Mouse (Mus musculus) heart, adult 9 months (tissue): ENCODE measurements around the gene Tmem258.
A peak's percentile ranks its signal among the peaks of the same experiment; 100 is the strongest.
"Not testable (repeated sequence)": the region's sequence is repeated elsewhere in the genome, so short reads cannot be mapped to it uniquely, and the experiment has no call there.

Experiments
- DNase-seq, 2 experiments: peaks; one replicate each; pipeline ENCODE4 v3.0.0; 2022; ENCODE audit warnings: low spot score in 2 of 2

Tmem258 gene

DNA sequence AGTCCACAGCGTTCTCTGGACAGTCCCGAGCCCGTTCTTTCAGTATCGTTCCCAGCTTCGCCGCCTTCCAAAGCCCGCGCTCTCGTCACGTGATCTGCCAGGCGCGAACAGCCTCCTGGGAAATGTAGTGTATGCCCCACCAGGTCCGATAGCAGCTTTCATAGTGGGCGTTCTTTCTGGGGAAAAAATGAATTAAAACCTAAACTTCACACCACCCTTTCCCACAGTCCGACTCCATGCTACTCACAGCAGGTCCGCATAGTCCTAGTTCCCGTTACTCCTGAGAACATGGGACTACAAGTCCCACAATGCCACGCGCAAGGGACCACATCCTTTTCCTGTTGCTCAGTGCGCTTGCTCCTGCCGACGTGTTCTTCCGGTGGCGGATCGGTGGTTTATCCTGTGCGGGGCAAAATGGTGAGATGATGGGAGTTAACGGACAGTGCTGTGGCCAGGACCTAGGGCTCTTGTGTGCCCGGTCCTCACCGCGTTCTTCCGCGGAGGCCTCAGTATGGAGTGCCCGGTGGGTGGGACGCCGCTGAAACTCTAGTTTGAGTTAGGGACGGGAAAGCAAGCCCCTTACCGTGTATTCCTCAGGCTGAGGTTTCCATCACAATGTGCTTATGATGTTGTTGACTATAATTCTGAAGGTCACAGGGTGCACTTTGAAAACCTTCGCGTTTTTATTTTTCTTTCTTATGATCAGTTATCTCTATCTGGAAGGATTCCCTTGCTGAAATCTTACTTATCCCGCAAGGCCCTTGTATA lies at the start of gene Tmem258, which contains the start of gene Fen1:
Gene Tmem258, plus strand, starts transcription at position 167 of the 768 bp plus-strand sequence.
Gene Fen1, minus strand, starts transcription at position 322 of the 768 bp plus-strand sequence.
- peak; percentile 88 to 95 for DNase-seq

DNA sequence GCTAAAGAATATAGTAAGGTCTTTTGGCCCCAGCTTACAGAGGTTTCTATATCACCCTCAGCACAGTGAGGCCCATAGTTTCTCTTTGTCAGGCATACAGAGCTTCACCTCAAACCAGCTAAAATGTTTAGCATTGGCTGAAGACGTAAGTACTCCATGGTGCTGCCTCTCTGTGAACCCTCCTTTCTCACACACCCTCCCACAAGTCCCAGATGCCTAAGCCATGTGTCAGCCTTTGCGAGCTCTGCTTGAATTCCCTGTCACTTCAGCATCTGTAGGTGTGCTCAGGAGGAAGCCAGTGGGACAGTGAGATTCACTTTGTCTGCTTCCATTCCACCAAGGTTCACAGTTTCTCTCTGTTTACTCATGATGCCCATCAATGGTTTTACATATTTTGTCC lies 46.1 kb upstream of the Tmem258 start:
- no peak for DNase-seq

DNA sequence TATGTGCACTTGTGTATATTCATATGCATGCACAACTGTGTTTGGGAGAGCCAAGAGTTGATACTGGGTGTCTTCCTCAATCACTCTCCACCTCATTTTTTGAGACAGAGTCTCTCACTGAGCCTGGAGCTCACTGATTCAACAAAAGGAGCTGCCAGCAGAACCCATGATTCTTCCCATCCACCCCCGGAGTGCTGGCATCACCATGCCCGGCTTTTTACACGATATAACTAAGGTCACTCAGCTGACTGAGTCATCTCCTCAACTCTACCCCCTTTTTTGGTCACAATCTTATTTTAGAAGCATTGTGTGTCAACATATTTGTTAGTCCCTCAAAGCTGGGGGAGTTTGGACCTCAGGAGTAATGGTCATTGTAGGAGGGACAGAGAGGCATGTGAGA lies 39.9 kb upstream of the Tmem258 start:
- no peak for DNase-seq

- DNase-seq, result not testable (repeated sequence)
Observed at GRCm38 (mm10) chr19:10165928-10166327, 37.9 kb upstream of the Tmem258 start.

DNA sequence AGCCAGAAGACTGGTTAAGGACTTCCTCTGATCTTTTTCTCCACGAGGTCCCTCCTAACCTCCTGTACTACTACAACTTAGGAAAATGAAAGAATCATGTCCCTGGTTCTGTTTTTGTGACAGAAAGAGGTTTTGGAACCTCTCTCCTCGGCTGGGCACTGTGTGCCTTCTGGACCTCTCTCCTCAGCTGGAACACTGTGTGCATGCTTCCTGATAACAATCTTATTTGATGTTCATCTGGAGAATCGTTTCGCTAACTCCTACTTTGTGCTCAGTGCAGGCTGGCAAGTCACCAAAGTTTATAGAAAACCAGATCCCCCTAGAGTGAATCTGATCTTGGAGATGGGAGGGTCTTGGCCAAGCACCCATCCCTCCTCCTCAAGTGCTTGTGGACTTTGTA lies 36.7 kb upstream of the Tmem258 start:
- DNase-seq, result no peak

DNA sequence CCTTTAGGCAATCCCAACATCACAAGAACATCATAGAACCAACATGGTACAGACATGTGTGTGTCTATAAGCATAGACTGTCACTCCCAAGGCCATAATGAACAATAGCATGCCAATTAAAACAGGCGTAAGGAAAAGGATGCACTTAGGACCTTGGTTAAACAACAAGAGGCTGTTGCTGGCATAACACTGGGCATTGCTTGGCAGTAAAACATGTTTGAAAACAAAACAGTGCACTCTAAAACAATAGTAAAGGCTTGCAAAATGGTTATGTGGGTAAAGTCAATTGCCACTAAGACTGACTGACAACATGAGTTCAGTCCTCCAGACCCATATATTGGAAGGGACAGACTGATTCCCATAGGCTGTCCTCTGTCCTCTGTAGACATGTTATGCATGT lies 35.9 kb upstream of the Tmem258 start:
- DNase-seq, result no peak

- no peak for DNase-seq
Observed at GRCm38 (mm10) chr19:10168441-10168840, 35.4 kb upstream of the Tmem258 start.

DNA sequence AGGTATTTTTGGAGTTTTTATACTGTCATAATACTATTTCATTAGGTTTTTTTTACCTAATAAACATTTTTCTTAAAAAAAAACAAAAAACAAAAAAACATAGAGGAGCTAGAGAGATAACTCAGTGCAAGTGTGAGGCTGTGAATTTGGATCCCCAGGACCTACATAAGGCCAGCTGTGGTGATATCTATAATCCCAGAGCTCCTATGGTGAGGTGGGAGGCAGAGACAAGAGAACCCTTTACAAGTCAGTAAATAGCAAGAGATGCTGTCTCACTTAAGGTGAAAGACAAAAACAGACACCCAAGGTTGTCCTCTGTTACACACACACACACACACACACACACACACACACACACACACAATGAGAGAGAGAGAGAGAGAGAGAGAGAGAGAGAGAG lies 34.6 kb upstream of the Tmem258 start:
- no peak for DNase-seq

- DNase-seq, result not testable (repeated sequence)
Observed at GRCm38 (mm10) chr19:10169692-10170330, 34.0 kb upstream of the Tmem258 start.

DNA sequence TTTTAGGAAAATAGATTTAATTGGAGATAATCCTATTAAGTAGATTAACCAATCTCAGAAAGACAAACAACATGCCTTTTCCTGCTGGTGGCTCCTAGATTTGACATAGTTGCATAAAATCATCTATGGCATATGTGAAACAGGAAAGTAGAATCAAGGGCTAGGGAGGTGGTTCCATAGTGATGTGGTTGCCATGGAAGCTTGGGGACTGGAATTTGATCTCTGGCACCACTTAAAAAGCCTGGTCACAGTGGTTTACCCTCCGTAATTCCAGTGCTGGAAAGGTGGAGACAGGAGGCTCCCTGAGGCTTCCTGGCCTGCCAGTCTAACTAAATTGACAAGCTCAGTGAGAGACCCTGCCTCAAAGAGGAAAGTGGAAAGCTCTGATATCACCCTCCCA lies 33.3 kb upstream of the Tmem258 start:
- DNase-seq, result no peak

GRCm38 (mm10) chr19:10171359-10171758 lies 32.5 kb upstream of the Tmem258 start:
- no peak for DNase-seq

GRCm38 (mm10) chr19:10171846-10172245 lies 32.0 kb upstream of the Tmem258 start:
- no peak for DNase-seq

- DNase-seq, result no peak
Observed at GRCm38 (mm10) chr19:10173116-10173718, 30.6 kb upstream of the Tmem258 start.

DNA sequence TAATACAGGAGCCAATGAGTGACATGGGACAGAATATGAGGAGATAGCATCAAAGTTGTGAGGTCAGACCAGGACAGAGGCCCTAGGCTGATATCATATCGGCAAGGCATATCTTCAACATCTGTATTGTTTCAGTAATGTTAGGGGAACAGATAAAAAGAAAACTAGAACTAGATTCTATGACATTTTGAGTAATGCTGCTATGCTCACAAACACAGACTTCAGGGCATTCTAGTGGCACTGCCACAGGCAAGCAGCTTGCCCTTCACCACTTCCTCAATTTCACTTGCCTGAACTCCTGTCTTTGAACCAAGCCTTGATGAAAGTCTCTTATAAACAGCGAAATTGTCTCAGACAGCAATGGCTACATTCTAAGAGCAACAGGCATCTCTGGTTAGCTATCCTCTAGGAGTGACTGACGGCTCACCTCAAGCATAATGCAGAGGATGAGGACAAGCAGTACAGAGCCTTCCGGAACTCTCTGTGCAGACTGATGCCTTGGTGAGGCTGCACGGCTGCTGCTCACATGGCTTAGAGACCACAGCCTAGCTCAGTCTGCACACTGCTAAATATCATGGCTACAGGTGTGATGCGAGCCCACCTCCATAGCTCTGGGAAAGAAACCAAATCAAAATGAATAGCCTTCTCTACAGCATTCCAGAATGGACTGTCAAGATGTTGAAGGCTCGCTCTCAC lies 29.8 kb upstream of the Tmem258 start:
- no peak for DNase-seq

GRCm38 (mm10) chr19:10174956-10175355 lies 28.9 kb upstream of the Tmem258 start:
- DNase-seq, result no peak

GRCm38 (mm10) chr19:10176477-10176876 lies 27.3 kb upstream of the Tmem258 start:
- no peak for DNase-seq

DNA sequence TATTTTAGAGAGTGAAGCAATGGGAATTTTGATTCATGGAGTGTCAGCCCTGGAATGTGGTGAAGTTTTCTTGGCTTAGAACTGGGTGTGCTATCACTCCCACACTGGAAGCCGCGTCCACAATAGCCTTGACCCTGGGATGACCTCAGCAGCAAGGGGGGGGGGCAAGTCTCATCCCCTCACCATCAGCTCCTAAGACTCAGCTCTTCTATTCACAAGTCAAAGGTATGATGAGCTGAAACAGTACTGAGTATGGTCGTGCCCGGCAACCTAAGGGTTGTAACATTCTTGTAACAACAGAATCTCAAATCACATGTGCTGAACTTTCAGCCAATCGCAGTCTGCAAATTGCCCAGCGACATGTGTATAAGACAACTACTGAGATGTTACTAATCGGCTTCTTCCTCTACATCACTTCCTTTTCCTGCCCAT lies 26.9 kb upstream of the Tmem258 start:
- peak in 1 of 2 experiments; percentile 23 for DNase-seq

- DNase-seq, result no peak
Observed at GRCm38 (mm10) chr19:10181225-10181624, 22.6 kb upstream of the Tmem258 start.

GRCm38 (mm10) chr19:10182142-10182541 lies 21.7 kb upstream of the Tmem258 start:
- DNase-seq, result no peak

- DNase-seq, result peak; percentile 92 to 93
Observed at GRCm38 (mm10) chr19:10182670-10183298, 21.0 kb upstream of the Tmem258 start, which contains the start of gene Fads1. Fads1 (plus strand) TSS chr19:10182888.

- DNase-seq, result peak; percentile 70 to 81
Observed at GRCm38 (mm10) chr19:10183299-10183983, 20.4 kb upstream of the Tmem258 start.
